Mouse (Mus musculus) CD8-positive naive resting alpha-beta T cell, adult 2 months (primary cell): ENCODE measurements around the gene Cd164l2.
A peak's percentile ranks its signal among the peaks of the same experiment; 100 is the strongest.

ENCODE experiments used
- DNase-seq, 2 experiments: peaks; one replicate each; pipeline ENCODE4 v3.0.0; 2022; ENCODE audit warnings: low read depth in 2 of 2, low spot score in 2 of 2

Cd164l2 gene

GRCm38 (mm10) chr4:133194482-133194881 is 17.4 kb upstream of the Cd164l2 start:
- DNase-seq: no peak

GRCm38 (mm10) chr4:133195014-133195413 is 16.9 kb upstream of the Cd164l2 start:
- no peak for DNase-seq

- no peak for DNase-seq
Observed at GRCm38 (mm10) chr4:133196136-133196535, 15.8 kb upstream of the Cd164l2 start.

GRCm38 (mm10) chr4:133196852-133197251 is 15.1 kb upstream of the Cd164l2 start:
- DNase-seq: no peak

- no peak for DNase-seq
Observed at GRCm38 (mm10) chr4:133197355-133197754, 14.6 kb upstream of the Cd164l2 start.

GRCm38 (mm10) chr4:133197801-133198286 is 14.1 kb upstream of the Cd164l2 start:
- DNase-seq: no peak

GRCm38 (mm10) chr4:133198337-133199180 is 13.4 kb upstream of the Cd164l2 start:
- no peak for DNase-seq

GRCm38 (mm10) chr4:133199743-133200142 is 12.2 kb upstream of the Cd164l2 start:
- no peak for DNase-seq

- DNase-seq: no peak
Observed at GRCm38 (mm10) chr4:133200343-133200742, 11.6 kb upstream of the Cd164l2 start.

- DNase-seq: peak; percentile 42 to 63
Observed at GRCm38 (mm10) chr4:133201006-133201771, 10.7 kb upstream of the Cd164l2 start.

GRCm38 (mm10) chr4:133202254-133202653 is 9.7 kb upstream of the Cd164l2 start:
- DNase-seq: no peak

GRCm38 (mm10) chr4:133203591-133203990 is 8.3 kb upstream of the Cd164l2 start:
- DNase-seq: no peak

GRCm38 (mm10) chr4:133204379-133204778 is 7.6 kb upstream of the Cd164l2 start:
- DNase-seq: no peak

- peak; percentile 38 to 49 for DNase-seq
Observed at GRCm38 (mm10) chr4:133209366-133209765, 2.6 kb upstream of the Cd164l2 start.

- DNase-seq: no peak
Observed at GRCm38 (mm10) chr4:133210023-133210787, 1.7 kb upstream of the Cd164l2 start.

GRCm38 (mm10) chr4:133210788-133211390 is 1.0 kb upstream of the Cd164l2 start:
- no peak for DNase-seq

GRCm38 (mm10) chr4:133212562-133213267 is 784 bp downstream of the Cd164l2 start:
- peak; percentile 45 to 52 for DNase-seq

- no peak for DNase-seq
Observed at GRCm38 (mm10) chr4:133213268-133213590, 1.3 kb downstream of the Cd164l2 start.

GRCm38 (mm10) chr4:133213661-133214060 is 1.7 kb downstream of the Cd164l2 start:
- no peak for DNase-seq

- peak; percentile 63 to 68 for DNase-seq
Observed at GRCm38 (mm10) chr4:133217641-133218040, 5.7 kb downstream of the Cd164l2 start.
